Mouse (Mus musculus) ovary, adult 18-20 months (tissue): Measurements from ENCODE around the gene Syt15.
A peak's percentile ranks its signal among the peaks of the same experiment; 100 is the strongest.
"Not testable (repeated sequence)": the region's sequence is repeated elsewhere in the genome, so short reads cannot be mapped to it uniquely, and the experiment has no call there.

Experiments
- DNase-seq: peaks from one replicate; pipeline ENCODE4 v3.0.0; 2022; ENCODE audit warnings: low spot score, mixed read lengths

Gene Syt15

GRCm38 (mm10) chr14:34228830-34229506 is 9.6 kb downstream of the Syt15 start:
- DNase-seq, result no peak

GRCm38 (mm10) chr14:34232340-34232739 is 12.9 kb downstream of the Syt15 start:
- no peak for DNase-seq

GRCm38 (mm10) chr14:34232866-34233680 is 13.7 kb downstream of the Syt15 start:
- DNase-seq, result no peak

- no peak for DNase-seq
These were observed 14.5 kb downstream of the Syt15 start for GRCm38 (mm10) chr14:34233846-34234245.

- DNase-seq, result peak; percentile 48
These were observed 15.4 kb downstream of the Syt15 start for GRCm38 (mm10) chr14:34234630-34235380.

- no peak for DNase-seq
These were observed 20.9 kb downstream of the Syt15 start for GRCm38 (mm10) chr14:34240263-34240662.

GRCm38 (mm10) chr14:34240676-34241075 is 21.3 kb downstream of the Syt15 start:
- no peak for DNase-seq

- DNase-seq, result no peak
These were observed 33.2 kb downstream of the Syt15 start for GRCm38 (mm10) chr14:34252470-34253145.

- DNase-seq, result no peak
These were observed 33.9 kb downstream of the Syt15 start for GRCm38 (mm10) chr14:34253261-34253660.

GRCm38 (mm10) chr14:34258525-34258924 is 39.1 kb downstream of the Syt15 start:
- DNase-seq, result not testable (repeated sequence)

GRCm38 (mm10) chr14:34268046-34268445 is 48.7 kb downstream of the Syt15 start:
- DNase-seq, result no peak

- DNase-seq, result no peak
These were observed 53.9 kb downstream of the Syt15 start for GRCm38 (mm10) chr14:34273280-34273679.

GRCm38 (mm10) chr14:34274141-34274540 is 54.7 kb downstream of the Syt15 start:
- no peak for DNase-seq

GRCm38 (mm10) chr14:34275225-34275624 is 55.8 kb downstream of the Syt15 start:
- DNase-seq, result no peak

GRCm38 (mm10) chr14:34279726-34280125 is 60.3 kb downstream of the Syt15 start:
- DNase-seq, result no peak
